Mouse (Mus musculus) heart, adult 2 months (tissue): ENCODE results near the gene 9130023H24Rik. TPM values are rescaled to one million over a fixed set of nuclear protein-coding genes. Genes with fewer than 3 reads are reported as not detected.
A peak's percentile ranks its signal among the peaks of the same experiment; 100 is the strongest.

Source experiments
- DNase-seq, 2 experiments: peaks; one replicate each; pipeline ENCODE4 v3.0.0; 2021
- H3K27ac ChIP-seq: fragments of 200-600 bp; 2 replicates; pipeline ENCODE4 v1.8.1; 2022
- H3K27me3 ChIP-seq: fragments of 200-500 bp; 2 replicates; pipeline ENCODE4 v1.6.1; 2012; ENCODE audit warnings: mild to moderate bottlenecking, low read length, inconsistent platforms, mixed read lengths; ENCODE audit not compliant: control insufficient read depth, insufficient read depth
- H3K36me3 ChIP-seq: fragments of 200-500 bp; 2 replicates; pipeline ENCODE4 v1.6.1; 2012; ENCODE audit warnings: low read length, inconsistent platforms; ENCODE audit not compliant: control insufficient read depth, insufficient read depth
- H3K4me1 ChIP-seq: fragments of 200-500 bp; 2 replicates; pipeline ENCODE4 v1.6.1; 2011; ENCODE audit warnings: low read length; ENCODE audit not compliant: control insufficient read depth, insufficient read depth
- H3K4me3 ChIP-seq: fragments of 200-600 bp; 2 replicates; pipeline ENCODE4 v1.8.1; 2022
- H3K79me2 ChIP-seq: fragments of 200-500 bp; replicated peaks from 2 replicates; pipeline ENCODE4 v1.6.1; 2012; ENCODE audit warnings: mild to moderate bottlenecking, inconsistent platforms, low read length, moderate library complexity, mixed read lengths; ENCODE audit not compliant: control insufficient read depth, insufficient read depth
- H3K9ac ChIP-seq: fragments of 200-500 bp; 2 replicates; pipeline ENCODE4 v1.6.1; 2012; ENCODE audit warnings: low read depth, mild to moderate bottlenecking, control low read depth, inconsistent platforms, low read length, mixed read lengths
- CTCF ChIP-seq: fragments of 200-600 bp; IDR thresholded peaks from 2 replicates; pipeline ENCODE4 v1.8.1; 2022; ENCODE audit warnings: antibody characterized with exemption, mild to moderate bottlenecking, moderate library complexity
- EP300 ChIP-seq: fragments of 200-500 bp; IDR thresholded peaks from 2 replicates; pipeline ENCODE4 v1.6.1; 2011; ENCODE audit warnings: low read depth, low read length, control low read depth; ENCODE audit not compliant: insufficient read depth
- POLR2A ChIP-seq: fragments of 200-500 bp; IDR thresholded peaks from 2 replicates; pipeline ENCODE4 v1.6.1; 2011; ENCODE audit warnings: mild to moderate bottlenecking, low read depth, low read length, control low read depth; ENCODE audit not compliant: insufficient read depth
- WGBS: fragments of 180-500 bp; shearing (Covaris S2); methylation state at CpG from one replicate; pipeline ENCODE4 v1.1.7; 2018; 5-methylcytosine and 5-hydroxymethylcytosine counted together
- intact Hi-C: fragments of 180-260 bp; cut with DNase I; formaldehyde crosslinking; loops from one replicate; pipeline ENCODE4 v1.15.1; 2025
- polyA plus RNA-seq: library from polyadenylated mRNA; depleted of rRNA; stranded (reverse); fragments of >200 nt; gene quantifications from 2 replicates; pipeline ENCODE4 v1.2.3, GENCODE M21; 2012
- total RNA-seq, 2 experiments: library from RNA; stranded (reverse); gene quantifications; 2 replicates each; pipeline ENCODE4 v1.2.3; 2021

Gene 9130023H24Rik
- total and polyA plus RNA-seq, 3 experiments: 1.7 to 3.6 (median 3.2) TPM

DNA sequence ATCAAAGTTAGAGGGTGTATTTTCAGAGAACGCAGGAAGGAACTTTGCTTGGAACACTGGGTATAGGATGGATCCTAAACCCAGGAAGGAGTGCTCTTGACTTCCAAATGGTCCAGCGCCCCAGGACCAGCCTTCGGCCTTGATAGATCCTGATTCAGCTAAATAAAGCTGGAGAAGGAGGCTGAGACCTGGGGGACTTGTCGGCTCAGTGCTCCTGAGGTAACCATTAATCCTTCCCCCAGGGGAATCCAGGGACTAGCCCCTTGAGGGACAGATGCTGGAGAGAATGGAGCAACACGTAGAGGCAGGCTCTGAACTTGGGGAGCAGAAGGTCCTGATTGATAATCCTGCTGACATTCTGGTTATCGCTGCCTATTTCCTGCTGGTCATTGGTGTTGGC is 27.6 kb upstream of the 9130023H24Rik start, which contains the start of gene Slc5a2:
Gene Slc5a2 (plus strand): TSS at position 247 of the 400 bp plus-strand sequence.
- Histone ChIP-seq H3K79me2 (no peaks in the 10 kb centered on the region), H3K36me3 (no peaks in the 10 kb centered on the region), H3K4me1 (no peaks in the 10 kb centered on the region), H3K9ac (no peak within 1 kb of the TSS), H3K27me3 (no peaks in the 10 kb centered on the region), H3K27ac (no peak within 1 kb of the TSS), H3K4me3 (no peak within 1 kb of the TSS)
- no peak for DNase-seq
- no peak for TF ChIP-seq POLR2A
- no peak for TF ChIP-seq CTCF
- no peak for TF ChIP-seq EP300
- intact Hi-C loops: no loop called here
- 84% methylated on average over 6 of the region's 6 CpGs for WGBS

DNA sequence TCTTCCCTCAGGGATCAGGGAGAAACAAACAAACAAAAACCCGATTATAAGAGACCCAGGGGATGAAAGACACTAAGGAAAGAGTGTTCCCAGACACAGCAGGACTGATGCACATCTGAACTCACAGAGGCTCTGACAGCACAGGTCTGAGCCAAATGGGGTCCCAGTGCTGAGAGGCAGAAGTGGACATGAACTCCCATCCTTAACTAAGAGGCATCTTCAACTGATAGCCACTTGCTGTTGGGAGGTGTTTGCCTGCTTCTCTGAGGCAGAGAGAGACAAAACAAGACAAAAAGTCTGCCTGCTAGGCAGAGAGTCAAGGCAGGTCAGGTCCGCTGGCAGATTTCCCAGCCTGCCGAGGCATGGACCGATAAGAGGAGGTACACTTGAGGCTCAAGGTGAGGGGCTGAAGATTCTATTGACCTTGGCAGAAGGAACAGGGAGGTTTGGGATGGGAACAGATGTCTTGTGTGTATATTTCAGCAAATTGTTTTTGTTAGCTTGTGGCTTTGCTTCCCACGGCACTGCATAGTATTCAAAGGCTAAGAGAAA is 19.0 kb upstream of the 9130023H24Rik start:
- TF ChIP-seq POLR2A (peak; percentile 51; the same call in 1 of the 2 replicates), EP300 (no peak), CTCF (no peak)
- H3K36me3 ChIP-seq: no peaks in the 10 kb centered on the region
- no peak overlapping the region for H3K9ac ChIP-seq
- intact Hi-C loops: no loop called here
- WGBS: 14% methylated on average over 5 of the region's 5 CpGs
- H3K27me3 ChIP-seq: no peaks in the 10 kb centered on the region
- no peak for DNase-seq
- peaks cover 3% of the 10 kb centered on the region for H3K4me1 ChIP-seq
- no peaks in the 10 kb centered on the region for H3K79me2 ChIP-seq
- no peak overlapping the region for H3K4me3 ChIP-seq
- no peak overlapping the region for H3K27ac ChIP-seq

DNA sequence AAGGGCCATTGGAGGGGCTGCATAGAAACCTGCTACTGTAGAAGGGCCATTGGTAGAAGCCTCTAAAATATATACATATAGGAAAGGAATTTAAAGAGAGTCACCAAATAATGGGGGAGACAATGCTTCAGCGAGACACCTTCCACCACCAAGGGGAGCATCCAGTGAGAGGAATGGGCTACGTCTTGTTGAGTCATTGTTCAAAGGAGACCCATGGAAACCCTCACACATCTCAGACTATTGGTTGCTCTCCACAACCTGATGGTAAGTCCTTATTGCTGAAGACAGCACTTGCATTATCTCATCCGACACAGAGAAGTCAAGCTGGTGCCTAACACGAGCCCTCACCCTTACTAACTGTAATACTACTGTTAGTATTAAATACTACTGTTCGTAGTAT is 17.9 kb upstream of the 9130023H24Rik start:
- Histone ChIP-seq H3K4me3 (no peak overlapping the region), H3K27me3 (no peaks in the 10 kb centered on the region), H3K27ac (no peak overlapping the region), H3K9ac (no peak overlapping the region), H3K36me3 (no peaks in the 10 kb centered on the region; the same call in 1 of the 2 replicates), H3K4me1 (peaks cover 3% of the 10 kb centered on the region), H3K79me2 (no peaks in the 10 kb centered on the region)
- no peak for DNase-seq
- WGBS: 83% methylated on average over 5 of the region's 5 CpGs
- intact Hi-C loops: no loop called here
- TF ChIP-seq EP300 (no peak), POLR2A (no peak)

DNA sequence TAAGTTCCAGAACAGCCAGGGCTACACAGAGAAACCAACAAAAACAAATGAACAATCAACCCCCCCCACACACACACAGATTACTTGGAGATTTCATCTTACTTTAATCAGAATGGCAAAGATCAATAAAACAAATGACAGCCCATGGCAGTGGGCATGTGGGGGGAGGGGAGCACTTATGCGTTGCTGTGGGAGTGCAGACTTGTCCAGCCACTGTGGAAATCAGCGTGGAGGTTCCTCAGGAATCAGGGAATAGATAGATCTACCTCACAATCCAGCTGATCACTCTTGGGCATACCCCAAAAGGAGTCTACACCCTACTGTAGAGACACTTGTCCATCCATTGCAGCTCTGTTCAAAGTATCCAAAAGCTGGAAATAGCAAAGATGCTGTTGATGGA is 17.1 kb upstream of the 9130023H24Rik start:
- Histone ChIP-seq H3K36me3 (no peaks in the 10 kb centered on the region; the same call in 1 of the 2 replicates), H3K79me2 (no peaks in the 10 kb centered on the region), H3K4me1 (peaks cover 3% of the 10 kb centered on the region), H3K27ac (no peak overlapping the region), H3K27me3 (no peaks in the 10 kb centered on the region), H3K4me3 (no peak overlapping the region), H3K9ac (no peak overlapping the region)
- DNase-seq: no peak
- TF ChIP-seq POLR2A (peak; percentile 37; the same call in 1 of the 2 replicates), CTCF (no peak), EP300 (no peak)
- WGBS: 56% methylated on average over 2 of the region's 2 CpGs
- intact Hi-C loops: no loop called here

DNA sequence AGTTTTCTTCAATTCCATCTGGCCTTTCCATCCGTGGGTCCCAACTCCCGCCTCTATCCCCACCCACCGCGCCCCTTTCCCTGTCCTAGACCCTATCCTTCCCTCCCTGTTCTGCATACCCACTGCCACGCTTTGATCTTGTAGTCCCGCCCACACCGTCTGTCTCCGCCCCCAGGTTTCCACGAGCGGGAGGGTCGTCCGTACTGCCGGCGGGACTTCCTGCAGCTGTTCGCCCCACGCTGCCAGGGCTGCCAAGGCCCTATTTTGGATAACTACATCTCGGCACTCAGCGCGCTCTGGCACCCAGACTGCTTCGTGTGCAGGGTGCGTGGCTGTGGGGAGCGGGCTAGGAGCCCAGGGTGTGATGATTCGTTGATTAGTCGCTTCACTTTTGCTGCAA is 14.8 kb upstream of the 9130023H24Rik start:
- WGBS: 54% methylated on average over 24 of the region's 24 CpGs
- Histone ChIP-seq H3K9ac (no peak overlapping the region), H3K4me3 (no peak overlapping the region), H3K4me1 (peaks cover 5% of the 10 kb centered on the region), H3K79me2 (no peaks in the 10 kb centered on the region), H3K27me3 (no peaks in the 10 kb centered on the region), H3K36me3 (no peaks in the 10 kb centered on the region; the same call in 1 of the 2 replicates), H3K27ac (no peak overlapping the region)
- intact Hi-C loops: no loop called here
- TF ChIP-seq CTCF (no peak), EP300 (no peak), POLR2A (no peak)
- no peak for DNase-seq

DNA sequence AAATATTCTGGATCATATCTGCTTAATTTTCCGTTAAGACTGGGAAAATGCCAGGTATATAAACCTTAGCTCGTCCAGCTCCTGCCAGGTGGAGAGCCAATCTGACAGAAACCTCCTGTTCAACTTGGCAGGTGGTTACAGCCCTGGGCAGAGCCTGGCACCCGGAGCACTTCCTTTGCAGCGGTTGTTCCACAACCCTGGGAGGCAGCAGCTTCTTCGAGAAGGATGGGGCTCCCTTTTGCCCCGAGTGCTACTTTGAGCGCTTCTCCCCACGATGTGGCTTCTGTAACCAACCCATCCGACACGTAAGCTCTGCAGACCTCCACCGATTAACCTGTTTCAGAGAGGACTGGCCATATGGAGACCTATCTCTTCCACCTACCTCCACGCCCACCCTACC is 14.1 kb upstream of the 9130023H24Rik start:
- no peak for DNase-seq
- Histone ChIP-seq H3K9ac (no peak overlapping the region), H3K79me2 (no peaks in the 10 kb centered on the region), H3K27me3 (no peaks in the 10 kb centered on the region), H3K27ac (no peak overlapping the region), H3K4me3 (no peak overlapping the region), H3K4me1 (peaks cover 5% of the 10 kb centered on the region), H3K36me3 (no peaks in the 10 kb centered on the region; the same call in 1 of the 2 replicates)
- TF ChIP-seq POLR2A: no peak
- no peak for TF ChIP-seq CTCF
- no peak for TF ChIP-seq EP300
- 66% methylated on average over 12 of the region's 12 CpGs for WGBS
- intact Hi-C loops: no loop called here
